Mouse (Mus musculus): ENCODE data around the gene Gm5624.
"Not testable (repeated sequence)": the region's sequence is repeated elsewhere in the genome, so short reads cannot be mapped to it uniquely, and the experiment has no call there.

Gm5624 gene

GRCm38 (mm10) chr14:44627737-44628136 is at the start of gene Gm5624:
Gm5624 (minus strand) TSS chr14:44627938.
- in situ Hi-C loops (cut with MboI, MseI) = not testable (repeated sequence)

DNA sequence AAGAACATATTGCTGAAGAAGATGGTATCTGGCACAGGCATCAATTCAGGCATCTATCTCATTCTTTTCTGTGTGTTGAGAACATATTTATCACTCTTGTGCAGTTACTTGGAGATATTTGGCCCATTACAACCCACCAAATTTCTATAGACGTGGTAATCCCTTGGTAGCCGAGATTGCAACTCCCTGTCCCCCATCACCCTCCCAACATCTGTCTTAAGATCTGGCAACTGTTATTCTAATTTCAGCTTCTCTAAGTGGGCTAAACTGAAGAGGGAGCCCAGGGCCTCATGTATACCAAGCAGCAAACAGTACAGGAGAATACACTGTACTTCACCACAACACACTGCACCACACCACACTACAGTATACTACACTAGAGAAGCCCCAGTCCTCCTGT is 36.0 kb downstream of the Gm5624 start:
- in situ Hi-C loops (cut with MboI, MseI) = not testable (repeated sequence)

- in situ Hi-C loops (cut with MboI, MseI) = loop anchor here (5.0 kb wide), 1 partner anchor 221 kb away; no protein-coding TSS in a partner anchor
These were observed 44.9 kb downstream of the Gm5624 start, which contains the start of gene Gm8247 for GRCm38 (mm10) chr14:44582853-44583252. Gm8247 (plus strand) TSS chr14:44583153.

DNA sequence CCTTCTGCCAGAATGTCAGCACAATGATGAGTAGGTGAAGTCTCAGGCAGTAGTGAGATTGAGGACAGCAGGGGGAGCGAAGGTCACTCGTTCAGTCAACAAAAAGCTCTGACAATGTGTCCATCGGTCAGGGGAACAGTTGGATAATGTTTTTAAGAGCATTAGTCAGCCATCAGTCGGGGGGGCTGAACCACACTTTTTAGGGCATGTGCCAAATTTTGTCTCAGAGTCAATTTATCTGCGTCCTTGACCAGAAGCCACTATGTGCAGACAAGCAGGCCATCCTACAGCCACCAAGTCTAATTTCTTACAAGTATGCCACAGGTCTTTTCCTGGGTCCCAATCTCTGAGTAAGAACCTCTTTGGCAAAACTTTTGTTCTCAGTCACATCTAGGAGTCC is 79.8 kb downstream of the Gm5624 start:
- in situ Hi-C loops (cut with MboI, MseI) = loop anchor here (10.0 kb wide), 1 partner anchor 853 kb away; the partner anchor contains the start of gene Gm7324

DNA sequence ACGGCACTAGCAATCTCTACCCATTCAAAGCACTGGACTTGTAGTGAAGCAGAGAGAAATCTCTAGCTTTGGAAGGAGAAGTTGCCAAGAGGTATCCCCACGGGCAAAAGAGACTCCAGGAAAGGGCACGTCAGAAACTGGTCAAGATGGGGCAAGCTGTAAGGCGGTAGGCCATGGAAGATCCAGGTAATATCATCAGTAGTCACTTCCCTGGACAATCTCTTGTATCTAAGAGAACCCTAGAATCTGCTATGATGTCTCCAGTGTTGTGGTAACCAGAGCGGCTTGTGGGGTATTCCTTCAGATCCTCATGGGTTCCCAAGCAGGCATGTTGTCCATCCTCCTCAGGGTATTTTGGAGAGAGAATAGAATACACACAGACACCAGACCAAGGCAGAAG is 109.8 kb downstream of the Gm5624 start, which contains the start of gene Gm17093:
TSS of gene Gm17093 (plus strand) at position 301 of the 400 bp plus-strand sequence.
- in situ Hi-C loops (cut with MboI, MseI) = not testable (repeated sequence)
